Mouse (Mus musculus): ENCODE measurements at regions not wholly inside any gene's neighbourhood (a gene's known extent, or its start where the extent isn't known, plus 50 kb on each side); places are given as distances from the start of the nearest gene placed in this dataset.
A peak's percentile ranks its signal among the peaks of the same experiment; 100 is the strongest.

DNA sequence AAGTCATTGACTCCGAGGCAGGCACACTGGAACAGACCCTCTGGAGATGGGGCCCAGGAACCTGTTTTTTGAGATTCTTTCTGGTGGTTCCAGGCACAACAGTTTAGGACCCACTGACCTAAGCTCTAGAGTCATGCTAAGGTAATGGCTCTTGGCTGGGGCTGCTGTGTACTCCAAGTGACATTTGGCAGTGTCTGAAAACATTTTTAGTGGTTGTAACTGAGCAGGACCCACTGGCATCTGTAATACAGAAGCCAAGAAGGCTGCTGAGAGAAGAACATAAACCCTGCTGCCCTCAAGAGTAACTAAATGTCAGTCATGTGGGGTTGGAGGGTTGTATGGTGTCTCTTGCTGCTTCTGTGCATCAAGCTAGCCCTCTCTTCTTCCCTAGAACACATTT is 73.1 kb upstream of the Gadd45a start:
- H3K4me3 ChIP-seq (ENCODE audit: low read depth, low read length): no peak overlapping the region
- no peaks in the 10 kb centered on the region for H3K27me3 ChIP-seq (ENCODE audit: control insufficient read depth, insufficient read depth, low read length, poor library complexity, severe bottlenecking)
- peaks cover 6% of the 10 kb centered on the region for H3K4me1 ChIP-seq (ENCODE audit: control insufficient read depth, insufficient read depth, low read length)
- no peak for TF ChIP-seq CTCF (IDR thresholded peaks at IDR 0.05; ENCODE audit: low read depth, low read length)
- TF ChIP-seq POLR2A (IDR thresholded peaks at IDR 0.05; ENCODE audit: insufficient read depth, low read length): no peak
- TF ChIP-seq EP300 (IDR thresholded peaks at IDR 0.05; ENCODE audit: insufficient read depth, low read depth, low read length): no peak
- no peaks in the 10 kb centered on the region for H3K36me3 ChIP-seq (ENCODE audit: control insufficient read depth, insufficient read depth, low read length, poor library complexity, severe bottlenecking)
- no peaks in the 10 kb centered on the region for H3K9me3 ChIP-seq (replicated peaks; ENCODE audit: control insufficient read depth, insufficient read depth, low read length, poor library complexity, severe bottlenecking)
- H3K27ac ChIP-seq (ENCODE audit: insufficient read depth, low read length): peak overlapping the region; percentile 96
- H3K9ac ChIP-seq (ENCODE audit: low read depth, poor library complexity, severe bottlenecking): 0 out of 2 replicates have a peak overlapping the region, but pooled peaks have one; percentile 4

DNA sequence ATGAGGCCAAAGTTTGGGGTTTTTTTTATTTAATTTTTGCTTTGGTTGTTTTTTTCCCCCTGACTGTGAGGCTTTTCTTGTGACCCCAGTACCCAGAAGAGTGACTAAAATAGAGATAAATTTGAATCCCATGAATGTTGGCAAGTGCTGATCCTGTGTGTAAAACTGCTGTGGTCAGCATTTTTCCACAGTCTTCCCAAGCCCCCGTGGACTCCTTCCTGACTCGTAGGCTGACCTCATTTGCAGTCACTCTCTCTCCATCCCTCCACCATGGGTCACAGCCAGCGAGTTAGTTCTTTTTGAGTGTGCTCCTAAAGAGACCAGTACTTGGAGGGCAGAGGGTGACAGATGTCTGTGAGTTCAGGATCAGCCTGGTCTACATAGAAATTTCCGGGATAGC is 72.5 kb upstream of the Gadd45a start:
- Histone ChIP-seq H3K36me3 (ENCODE audit: control insufficient read depth, insufficient read depth, low read length, poor library complexity, severe bottlenecking) (no peaks in the 10 kb centered on the region), H3K9ac (ENCODE audit: low read depth, poor library complexity, severe bottlenecking) (no peak overlapping the region), H3K27ac (ENCODE audit: insufficient read depth, low read length) (no peak overlapping the region), H3K4me1 (ENCODE audit: control insufficient read depth, insufficient read depth, low read length) (peaks cover 6% of the 10 kb centered on the region), H3K9me3 (replicated peaks; ENCODE audit: control insufficient read depth, insufficient read depth, low read length, poor library complexity, severe bottlenecking) (no peaks in the 10 kb centered on the region), H3K27me3 (ENCODE audit: control insufficient read depth, insufficient read depth, low read length, poor library complexity, severe bottlenecking) (no peaks in the 10 kb centered on the region), H3K4me3 (ENCODE audit: low read depth, low read length) (no peak overlapping the region)
- TF ChIP-seq EP300 (IDR thresholded peaks at IDR 0.05; ENCODE audit: insufficient read depth, low read depth, low read length) (no peak), POLR2A (IDR thresholded peaks at IDR 0.05; ENCODE audit: insufficient read depth, low read length) (no peak), CTCF (IDR thresholded peaks at IDR 0.05; ENCODE audit: low read depth, low read length) (no peak)

DNA sequence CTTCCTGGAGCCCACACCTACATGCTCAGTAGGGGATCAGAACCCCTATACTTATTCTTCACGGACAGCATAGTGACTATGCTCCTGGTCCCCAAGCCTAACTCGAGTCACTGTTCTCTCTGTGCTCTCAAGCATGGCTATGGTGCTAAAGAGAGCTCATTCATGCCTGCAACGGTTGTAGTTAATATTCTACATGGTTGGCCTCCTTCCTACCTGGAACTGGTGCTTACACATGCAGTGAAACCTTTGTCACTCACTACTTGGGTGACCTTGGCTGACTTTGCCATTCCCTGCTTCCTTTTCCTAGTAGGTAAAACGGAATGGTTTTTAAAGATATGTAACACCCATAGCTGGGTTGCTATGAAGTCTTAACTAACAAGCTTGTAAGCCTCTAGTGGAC is 70.3 kb upstream of the Gadd45a start:
- Histone ChIP-seq H3K9ac (ENCODE audit: low read depth, poor library complexity, severe bottlenecking) (no peak overlapping the region), H3K36me3 (ENCODE audit: control insufficient read depth, insufficient read depth, low read length, poor library complexity, severe bottlenecking) (no peaks in the 10 kb centered on the region), H3K4me1 (ENCODE audit: control insufficient read depth, insufficient read depth, low read length) (peaks cover 7% of the 10 kb centered on the region), H3K27ac (ENCODE audit: insufficient read depth, low read length) (no peak overlapping the region), H3K4me3 (ENCODE audit: low read depth, low read length) (no peak overlapping the region), H3K27me3 (ENCODE audit: control insufficient read depth, insufficient read depth, low read length, poor library complexity, severe bottlenecking) (no peaks in the 10 kb centered on the region), H3K9me3 (replicated peaks; ENCODE audit: control insufficient read depth, insufficient read depth, low read length, poor library complexity, severe bottlenecking) (no peaks in the 10 kb centered on the region)
- TF ChIP-seq CTCF (IDR thresholded peaks at IDR 0.05; ENCODE audit: low read depth, low read length) (no peak), POLR2A (IDR thresholded peaks at IDR 0.05; ENCODE audit: insufficient read depth, low read length) (no peak), EP300 (IDR thresholded peaks at IDR 0.05; ENCODE audit: insufficient read depth, low read depth, low read length) (no peak)

DNA sequence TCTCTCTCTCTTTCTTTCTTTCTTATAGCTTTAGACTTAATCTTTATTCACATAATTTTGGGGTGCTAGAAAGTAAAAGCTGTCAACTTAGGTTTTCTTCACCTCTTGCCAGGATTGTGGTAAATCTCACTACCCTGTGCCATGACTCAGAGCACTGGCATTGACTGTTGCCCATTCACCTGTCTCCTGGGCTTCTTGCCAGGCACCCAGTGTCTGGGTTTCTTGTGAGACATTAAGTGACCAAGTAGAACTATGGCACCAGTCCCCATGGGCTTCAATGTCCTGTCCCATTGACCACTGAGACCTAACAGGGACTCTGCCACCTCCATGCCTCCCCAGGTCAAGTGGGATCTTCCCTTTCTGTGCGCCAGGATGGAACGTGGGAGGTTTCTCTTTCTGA is 69.2 kb upstream of the Gadd45a start:
- Histone ChIP-seq H3K9ac (ENCODE audit: low read depth, poor library complexity, severe bottlenecking) (no peak overlapping the region), H3K27me3 (ENCODE audit: control insufficient read depth, insufficient read depth, low read length, poor library complexity, severe bottlenecking) (no peaks in the 10 kb centered on the region), H3K27ac (ENCODE audit: insufficient read depth, low read length) (no peak overlapping the region), H3K4me3 (ENCODE audit: low read depth, low read length) (no peak overlapping the region), H3K9me3 (replicated peaks; ENCODE audit: control insufficient read depth, insufficient read depth, low read length, poor library complexity, severe bottlenecking) (no peaks in the 10 kb centered on the region), H3K4me1 (ENCODE audit: control insufficient read depth, insufficient read depth, low read length) (peaks cover 7% of the 10 kb centered on the region), H3K36me3 (ENCODE audit: control insufficient read depth, insufficient read depth, low read length, poor library complexity, severe bottlenecking) (no peaks in the 10 kb centered on the region)
- TF ChIP-seq EP300 (IDR thresholded peaks at IDR 0.05; ENCODE audit: insufficient read depth, low read depth, low read length) (no peak), POLR2A (IDR thresholded peaks at IDR 0.05; ENCODE audit: insufficient read depth, low read length) (no peak)

DNA sequence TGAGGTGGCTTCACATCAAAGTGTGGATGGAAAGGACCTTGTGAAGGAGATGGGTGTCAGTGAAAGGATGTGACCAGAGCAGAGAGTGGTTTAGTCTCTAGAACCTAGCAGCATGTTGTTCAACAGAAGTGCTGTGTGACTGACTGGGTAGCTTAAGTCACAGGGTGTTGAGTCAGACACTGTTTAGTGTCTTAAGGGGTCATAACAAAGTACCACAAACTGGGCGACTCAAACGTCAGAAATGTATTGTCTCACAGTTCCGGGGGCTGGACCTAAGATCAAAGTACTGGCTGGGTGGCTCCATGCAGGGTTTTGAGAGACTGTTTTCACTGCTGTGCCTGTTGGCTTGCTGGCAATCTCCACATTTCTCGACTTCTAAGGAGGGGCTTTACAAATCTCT is 68.1 kb upstream of the Gadd45a start:
- Histone ChIP-seq H3K9ac (ENCODE audit: low read depth, poor library complexity, severe bottlenecking) (no peak overlapping the region), H3K4me1 (ENCODE audit: control insufficient read depth, insufficient read depth, low read length) (peaks cover 7% of the 10 kb centered on the region), H3K27ac (ENCODE audit: insufficient read depth, low read length) (no peak overlapping the region), H3K9me3 (replicated peaks; ENCODE audit: control insufficient read depth, insufficient read depth, low read length, poor library complexity, severe bottlenecking) (no peaks in the 10 kb centered on the region), H3K4me3 (ENCODE audit: low read depth, low read length) (no peak overlapping the region), H3K36me3 (ENCODE audit: control insufficient read depth, insufficient read depth, low read length, poor library complexity, severe bottlenecking) (no peaks in the 10 kb centered on the region), H3K27me3 (ENCODE audit: control insufficient read depth, insufficient read depth, low read length, poor library complexity, severe bottlenecking) (no peaks in the 10 kb centered on the region)
- TF ChIP-seq POLR2A (IDR thresholded peaks at IDR 0.05; ENCODE audit: insufficient read depth, low read length) (no peak), EP300 (IDR thresholded peaks at IDR 0.05; ENCODE audit: insufficient read depth, low read depth, low read length) (no peak), CTCF (IDR thresholded peaks at IDR 0.05; ENCODE audit: low read depth, low read length) (no peak)

DNA sequence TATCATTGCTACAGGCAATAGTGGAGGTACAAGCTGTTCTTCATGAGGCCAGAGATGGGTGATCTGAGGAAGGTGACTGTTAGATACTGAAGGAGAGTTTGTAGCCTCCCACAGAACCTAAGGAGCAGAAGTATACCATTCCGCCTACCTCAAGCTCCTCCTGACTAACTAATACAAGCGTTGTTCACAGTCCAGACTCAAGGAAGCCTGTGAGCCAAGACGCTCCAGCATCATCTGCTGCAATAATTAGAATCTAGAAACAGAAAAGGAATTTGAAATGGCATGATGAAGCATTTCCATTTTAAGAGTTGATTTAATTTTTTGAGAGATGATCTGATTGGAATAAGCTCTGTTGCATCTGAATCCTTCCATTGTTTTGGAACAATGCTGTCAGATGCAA is 66.9 kb upstream of the Gadd45a start:
- no peaks in the 10 kb centered on the region for H3K36me3 ChIP-seq (ENCODE audit: control insufficient read depth, insufficient read depth, low read length, poor library complexity, severe bottlenecking)
- H3K9ac ChIP-seq (ENCODE audit: low read depth, poor library complexity, severe bottlenecking): no peak overlapping the region
- no peak for TF ChIP-seq CTCF (IDR thresholded peaks at IDR 0.05; ENCODE audit: low read depth, low read length)
- no peak for TF ChIP-seq EP300 (IDR thresholded peaks at IDR 0.05; ENCODE audit: insufficient read depth, low read depth, low read length)
- no peak for TF ChIP-seq POLR2A (IDR thresholded peaks at IDR 0.05; ENCODE audit: insufficient read depth, low read length)
- H3K4me3 ChIP-seq (ENCODE audit: low read depth, low read length): no peak overlapping the region
- H3K9me3 ChIP-seq (replicated peaks; ENCODE audit: control insufficient read depth, insufficient read depth, low read length, poor library complexity, severe bottlenecking): no peaks in the 10 kb centered on the region
- H3K4me1 ChIP-seq (ENCODE audit: control insufficient read depth, insufficient read depth, low read length): peaks cover 5% of the 10 kb centered on the region
- no peak overlapping the region for H3K27ac ChIP-seq (ENCODE audit: insufficient read depth, low read length)
- no peaks in the 10 kb centered on the region for H3K27me3 ChIP-seq (ENCODE audit: control insufficient read depth, insufficient read depth, low read length, poor library complexity, severe bottlenecking)

Measured in ES-Bruce4 (cell line).